Mouse (Mus musculus): ENCODE results near the gene Gdf2. TPM values are rescaled to one million over a fixed set of nuclear protein-coding genes. Genes with fewer than 3 reads are reported as not detected.

Gene Gdf2
- polyA plus RNA-seq, 1 experiment from 2014 or later, result not detected

GRCm38 (mm10) chr14:33920727-33921559 lies 19.9 kb upstream of the Gdf2 start:
- peaks cover 21% of the 10 kb centered on the region for H3K4me1 ChIP-seq (ENCODE audit: control insufficient read depth, insufficient read depth, low read length)
- ATAC-seq (ENCODE audit: low read depth), result no peak
- H3K36me3 ChIP-seq (ENCODE audit: control insufficient read depth, insufficient read depth, low read length), result no peaks in the 10 kb centered on the region
- no peaks in the 10 kb centered on the region for H3K9me3 ChIP-seq (ENCODE audit: control insufficient read depth, low read length)
- no peak overlapping the region for H3K9ac ChIP-seq (ENCODE audit: low read depth, low read length)
- H3K4me3 ChIP-seq (ENCODE audit: low read depth, low read length), result no peak overlapping the region
- peaks cover 52% of the 10 kb centered on the region for H3K27me3 ChIP-seq (replicated peaks; ENCODE audit: control insufficient read depth, insufficient read depth, low read length)
- H3K27ac ChIP-seq (replicated peaks; ENCODE audit: low read depth, low read length), result no peak overlapping the region
- DNase-seq (ENCODE audit: low spot score), result no peak
- H3K4me2 ChIP-seq (ENCODE audit: low read depth, low read length), result no peak overlapping the region
- WGBS, result 27% methylated on average over 14 of the region's 14 CpGs

- peak overlapping the region; percentile 62 for H3K4me3 ChIP-seq (ENCODE audit: low read depth, low read length)
- H3K27ac ChIP-seq (replicated peaks; ENCODE audit: low read depth, low read length), result no peak overlapping the region
- ATAC-seq (ENCODE audit: low read depth) (no peak), DNase-seq (ENCODE audit: low spot score) (no peak)
- peak overlapping the region; percentile 95 for H3K4me2 ChIP-seq (ENCODE audit: low read depth, low read length)
- H3K9ac ChIP-seq (ENCODE audit: low read depth, low read length), result peak overlapping the region; percentile 74; the same call in 1 of the 2 replicates
- H3K27me3 ChIP-seq (replicated peaks; ENCODE audit: control insufficient read depth, insufficient read depth, low read length), result peaks cover 53% of the 10 kb centered on the region
- H3K36me3 ChIP-seq (ENCODE audit: control insufficient read depth, insufficient read depth, low read length), result no peaks in the 10 kb centered on the region
- H3K9me3 ChIP-seq (ENCODE audit: control insufficient read depth, low read length), result no peaks in the 10 kb centered on the region
- WGBS, result 9% methylated on average over 8 of the region's 8 CpGs
- peaks cover 27% of the 10 kb centered on the region for H3K4me1 ChIP-seq (ENCODE audit: control insufficient read depth, insufficient read depth, low read length)
Observed at GRCm38 (mm10) chr14:33922771-33923167, 18.1 kb upstream of the Gdf2 start.

DNA sequence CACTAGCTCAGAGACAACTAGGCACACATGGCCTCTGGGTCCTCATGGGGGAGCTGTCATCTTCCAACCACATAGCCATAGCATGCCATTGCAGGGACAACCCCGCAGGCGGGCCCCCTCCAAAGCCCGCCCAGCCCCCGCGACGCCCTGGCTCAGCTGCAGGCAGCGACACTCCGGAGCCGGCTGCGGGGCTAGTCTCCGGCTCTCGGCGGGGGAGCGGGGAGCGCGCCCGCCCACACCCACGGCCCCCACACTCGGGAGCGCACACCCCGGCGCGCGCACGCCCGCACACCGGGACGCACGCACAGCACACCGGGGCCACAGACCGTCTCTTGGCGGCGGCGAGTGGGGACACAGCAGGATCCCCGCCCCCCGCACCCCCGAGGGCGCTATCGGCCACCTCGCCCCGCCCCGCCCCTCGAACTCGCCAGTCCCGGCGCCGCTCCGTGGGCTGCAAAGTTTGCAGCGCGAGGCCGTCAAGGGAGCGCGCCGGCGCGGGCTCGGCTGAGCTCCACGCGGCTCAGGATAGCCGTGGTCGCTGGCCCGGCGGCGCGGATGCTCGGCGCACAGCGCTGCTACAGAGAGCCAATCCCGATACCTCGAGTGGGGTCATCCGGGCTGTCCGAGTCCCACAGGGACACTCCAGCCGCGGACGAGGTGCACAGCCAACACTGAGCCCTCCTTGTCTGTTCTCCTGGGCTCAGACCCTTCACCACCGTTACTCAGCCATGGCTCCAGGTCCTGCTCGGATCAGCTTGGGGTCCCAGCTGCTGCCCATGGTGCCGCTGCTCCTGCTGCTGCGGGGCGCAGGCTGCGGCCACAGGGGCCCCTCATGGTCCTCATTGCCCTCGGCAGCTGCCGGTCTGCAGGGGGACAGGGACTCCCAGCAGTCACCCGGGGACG lies 17.4 kb upstream of the Gdf2 start, which contains the start of gene Gdf10:
Gdf10 (plus strand) TSS at position 420 of the 903 bp plus-strand sequence.
- peak within 1 kb of the TSS; percentile 74 for H3K9ac ChIP-seq (ENCODE audit: low read depth, low read length)
- ATAC-seq (ENCODE audit: low read depth) (peak; percentile 82), DNase-seq (ENCODE audit: low spot score) (peak; percentile 62)
- under 1% methylated on average over 30 of the region's 85 CpGs for whole genome bisulfite sequencing
- H3K36me3 ChIP-seq (ENCODE audit: control insufficient read depth, insufficient read depth, low read length), result no peaks in the 10 kb centered on the region
- H3K9me3 ChIP-seq (ENCODE audit: control insufficient read depth, low read length), result no peaks in the 10 kb centered on the region
- peaks cover 53% of the 10 kb centered on the region for H3K27me3 ChIP-seq (replicated peaks; ENCODE audit: control insufficient read depth, insufficient read depth, low read length)
- H3K4me2 ChIP-seq (ENCODE audit: low read depth, low read length), result peak within 1 kb of the TSS; percentile 95
- peak within 1 kb of the TSS; percentile 62 for H3K4me3 ChIP-seq (ENCODE audit: low read depth, low read length)
- H3K4me1 ChIP-seq (ENCODE audit: control insufficient read depth, insufficient read depth, low read length), result peaks cover 27% of the 10 kb centered on the region
- peak within 1 kb of the TSS; percentile 56 for H3K27ac ChIP-seq (replicated peaks; ENCODE audit: low read depth, low read length)

DNA sequence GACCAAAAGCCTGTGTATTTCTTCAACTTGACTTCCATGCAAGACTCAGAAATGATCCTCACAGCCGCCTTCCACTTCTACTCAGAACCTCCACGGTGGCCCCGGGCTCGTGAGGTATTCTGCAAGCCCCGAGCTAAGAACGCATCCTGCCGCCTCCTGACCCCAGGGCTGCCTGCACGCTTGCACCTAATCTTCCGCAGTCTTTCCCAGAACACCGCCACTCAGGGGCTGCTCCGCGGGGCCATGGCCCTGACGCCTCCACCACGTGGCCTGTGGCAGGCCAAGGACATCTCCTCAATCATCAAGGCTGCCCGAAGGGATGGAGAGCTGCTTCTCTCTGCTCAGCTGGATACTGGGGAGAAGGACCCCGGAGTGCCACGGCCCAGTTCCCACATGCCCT lies 9.0 kb upstream of the Gdf2 start:
- H3K27me3 ChIP-seq (replicated peaks; ENCODE audit: control insufficient read depth, insufficient read depth, low read length), result peaks cover 32% of the 10 kb centered on the region
- no peak for DNase-seq (ENCODE audit: low spot score)
- no peak overlapping the region for H3K9ac ChIP-seq (ENCODE audit: low read depth, low read length)
- no peak overlapping the region for H3K4me2 ChIP-seq (ENCODE audit: low read depth, low read length)
- 0 out of 2 replicates have a peak, but pooled peaks cover under 1% of the 10 kb centered on the region for H3K4me1 ChIP-seq (ENCODE audit: control insufficient read depth, insufficient read depth, low read length)
- H3K27ac ChIP-seq (replicated peaks; ENCODE audit: low read depth, low read length), result no peak overlapping the region
- ATAC-seq (ENCODE audit: low read depth), result no peak
- no peaks in the 10 kb centered on the region for H3K9me3 ChIP-seq (ENCODE audit: control insufficient read depth, low read length)
- WGBS, result 52% methylated on average over 17 of the region's 17 CpGs
- peaks cover 9% of the 10 kb centered on the region; the same call in 1 of the 2 replicates for H3K36me3 ChIP-seq (ENCODE audit: control insufficient read depth, insufficient read depth, low read length)
- H3K4me3 ChIP-seq (ENCODE audit: low read depth, low read length), result no peak overlapping the region

- peaks cover 32% of the 10 kb centered on the region for H3K27me3 ChIP-seq (replicated peaks; ENCODE audit: control insufficient read depth, insufficient read depth, low read length)
- H3K36me3 ChIP-seq (ENCODE audit: control insufficient read depth, insufficient read depth, low read length), result peaks cover 9% of the 10 kb centered on the region; the same call in 1 of the 2 replicates
- H3K27ac ChIP-seq (replicated peaks; ENCODE audit: low read depth, low read length), result no peak overlapping the region
- H3K4me2 ChIP-seq (ENCODE audit: low read depth, low read length), result no peak overlapping the region
- H3K9me3 ChIP-seq (ENCODE audit: control insufficient read depth, low read length), result no peaks in the 10 kb centered on the region
- no peak overlapping the region for H3K4me3 ChIP-seq (ENCODE audit: low read depth, low read length)
- ATAC-seq (ENCODE audit: low read depth) (no peak), DNase-seq (ENCODE audit: low spot score) (peak; percentile 45)
- H3K9ac ChIP-seq (ENCODE audit: low read depth, low read length), result no peak overlapping the region
- WGBS, result 57% methylated on average over 10 of the region's 10 CpGs
- H3K4me1 ChIP-seq (ENCODE audit: control insufficient read depth, insufficient read depth, low read length), result no peaks in the 10 kb centered on the region
Observed at GRCm38 (mm10) chr14:33932935-33933703, 7.7 kb upstream of the Gdf2 start.

GRCm38 (mm10) chr14:33933778-33934317 lies 7.0 kb upstream of the Gdf2 start:
- 37% methylated on average over 5 of the region's 5 CpGs for WGBS
- peaks cover 9% of the 10 kb centered on the region; the same call in 1 of the 2 replicates for H3K36me3 ChIP-seq (ENCODE audit: control insufficient read depth, insufficient read depth, low read length)
- ATAC-seq (ENCODE audit: low read depth), result no peak
- peaks cover 31% of the 10 kb centered on the region for H3K27me3 ChIP-seq (replicated peaks; ENCODE audit: control insufficient read depth, insufficient read depth, low read length)
- no peak overlapping the region for H3K4me2 ChIP-seq (ENCODE audit: low read depth, low read length)
- H3K9ac ChIP-seq (ENCODE audit: low read depth, low read length), result no peak overlapping the region
- no peak overlapping the region for H3K27ac ChIP-seq (replicated peaks; ENCODE audit: low read depth, low read length)
- no peaks in the 10 kb centered on the region for H3K9me3 ChIP-seq (ENCODE audit: control insufficient read depth, low read length)
- no peaks in the 10 kb centered on the region for H3K4me1 ChIP-seq (ENCODE audit: control insufficient read depth, insufficient read depth, low read length)
- H3K4me3 ChIP-seq (ENCODE audit: low read depth, low read length), result no peak overlapping the region
- DNase-seq (ENCODE audit: low spot score), result peak; percentile 71

DNA sequence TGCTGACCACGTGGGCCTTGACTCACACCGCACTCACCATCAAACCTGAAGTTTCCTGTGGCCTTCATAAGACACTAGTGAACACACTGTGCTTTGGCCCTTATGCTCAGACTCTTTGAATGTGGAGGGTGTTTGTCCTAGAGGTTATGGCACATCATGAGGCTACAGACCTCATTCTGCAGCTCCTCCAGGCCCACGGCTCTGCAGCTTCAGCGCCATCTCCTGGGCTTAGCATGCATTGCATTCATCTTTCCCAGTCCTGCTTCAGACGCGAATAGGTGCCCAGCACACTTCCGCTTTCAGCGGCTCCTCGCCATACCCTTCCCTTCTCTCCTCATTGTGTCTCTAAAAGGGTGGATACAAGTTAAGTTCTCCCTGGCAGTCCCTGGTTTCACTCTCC lies 1.7 kb upstream of the Gdf2 start:
- DNase-seq (ENCODE audit: low spot score) (peak; percentile 67), ATAC-seq (ENCODE audit: low read depth) (peak; percentile 16; the same call in 1 of the 2 replicates)
- Histone ChIP-seq H3K4me2 (ENCODE audit: low read depth, low read length) (peak overlapping the region; percentile 29; the same call in 1 of the 2 replicates), H3K27me3 (replicated peaks; ENCODE audit: control insufficient read depth, insufficient read depth, low read length) (no peaks in the 10 kb centered on the region), H3K36me3 (ENCODE audit: control insufficient read depth, insufficient read depth, low read length) (peaks cover 8% of the 10 kb centered on the region; the same call in 1 of the 2 replicates), H3K9ac (ENCODE audit: low read depth, low read length) (no peak overlapping the region), H3K27ac (replicated peaks; ENCODE audit: low read depth, low read length) (no peak overlapping the region), H3K4me1 (ENCODE audit: control insufficient read depth, insufficient read depth, low read length) (no peaks in the 10 kb centered on the region), H3K9me3 (ENCODE audit: control insufficient read depth, low read length) (no peaks in the 10 kb centered on the region), H3K4me3 (ENCODE audit: low read depth, low read length) (no peak overlapping the region)
- WGBS, result 31% methylated on average over 9 of the region's 9 CpGs

DNA sequence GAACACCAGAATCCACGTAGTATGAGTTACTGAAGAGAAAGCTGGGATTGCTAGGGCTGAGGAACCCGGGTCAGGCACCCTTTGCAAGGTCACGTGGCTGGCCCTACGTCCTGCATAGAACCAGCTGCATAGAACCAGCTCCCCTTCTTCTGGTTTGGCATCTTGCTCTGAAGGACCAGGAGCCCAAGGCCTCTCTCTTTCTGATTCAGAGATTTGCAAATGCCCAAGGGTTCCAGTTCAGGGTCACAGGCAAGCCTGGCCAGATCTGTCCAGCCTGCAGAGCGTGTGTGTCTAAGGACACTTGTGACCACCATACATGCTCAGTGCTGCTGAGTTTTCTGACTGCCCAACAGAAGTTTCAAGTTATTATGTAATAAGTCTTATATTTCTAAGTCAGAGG lies 1.4 kb downstream of the Gdf2 start:
- Histone ChIP-seq H3K4me2 (ENCODE audit: low read depth, low read length) (no peak overlapping the region), H3K36me3 (ENCODE audit: control insufficient read depth, insufficient read depth, low read length) (no peaks in the 10 kb centered on the region), H3K4me3 (ENCODE audit: low read depth, low read length) (no peak overlapping the region), H3K9me3 (ENCODE audit: control insufficient read depth, low read length) (no peaks in the 10 kb centered on the region), H3K4me1 (ENCODE audit: control insufficient read depth, insufficient read depth, low read length) (no peaks in the 10 kb centered on the region), H3K27ac (replicated peaks; ENCODE audit: low read depth, low read length) (no peak overlapping the region), H3K9ac (ENCODE audit: low read depth, low read length) (no peak overlapping the region), H3K27me3 (replicated peaks; ENCODE audit: control insufficient read depth, insufficient read depth, low read length) (no peaks in the 10 kb centered on the region)
- no peak for DNase-seq (ENCODE audit: low spot score)
- WGBS, result 73% methylated on average over 5 of the region's 5 CpGs
- ATAC-seq (ENCODE audit: low read depth), result no peak
